Mouse (Mus musculus): ENCODE results near the gene Nprl2. TPM values are rescaled to one million over a fixed set of nuclear protein-coding genes. Genes with fewer than 3 reads are reported as not detected.

Gene Nprl2
- polyA plus RNA-seq, 1 experiment, result 64.1 TPM

- Histone ChIP-seq H3K4me1 (ENCODE audit: control insufficient read depth, insufficient read depth, low read length) (peaks cover 32% of the 10 kb centered on the region), H3K27ac (ENCODE audit: insufficient read depth, low read length) (no peak overlapping the region), H3K4me3 (replicated peaks; ENCODE audit: insufficient read depth, low read depth, low read length) (no peak overlapping the region), H3K27me3 (ENCODE audit: control insufficient read depth, insufficient read depth, low read length) (no peaks in the 10 kb centered on the region)
- WGBS, result 56% methylated on average over 19 of the region's 19 CpGs
- peak; percentile 45 to 50 for DNase-seq
- no peak for TF ChIP-seq CTCF (IDR thresholded peaks at IDR 0.05; ENCODE audit: borderline replicate concordance, insufficient read depth, low read depth, low read length)
- TF ChIP-seq POLR2A (IDR thresholded peaks at IDR 0.05; ENCODE audit: borderline replicate concordance, insufficient read depth, low read length), result no peak
Measured at GRCm38 (mm10) chr9:107504662-107505537, 37.1 kb upstream of the Nprl2 start.

- Histone ChIP-seq H3K27ac (ENCODE audit: insufficient read depth, low read length) (no peak overlapping the region), H3K4me1 (ENCODE audit: control insufficient read depth, insufficient read depth, low read length) (peaks cover 12% of the 10 kb centered on the region; the same call in 1 of the 2 replicates)
Measured at GRCm38 (mm10) chr9:107508266-107508665, 33.8 kb upstream of the Nprl2 start.

GRCm38 (mm10) chr9:107510384-107511100 is 31.5 kb upstream of the Nprl2 start:
- DNase-seq, result no peak
- Histone ChIP-seq H3K27ac (ENCODE audit: insufficient read depth, low read length) (no peak overlapping the region), H3K4me3 (replicated peaks; ENCODE audit: insufficient read depth, low read depth, low read length) (no peak overlapping the region), H3K27me3 (ENCODE audit: control insufficient read depth, insufficient read depth, low read length) (no peaks in the 10 kb centered on the region), H3K4me1 (ENCODE audit: control insufficient read depth, insufficient read depth, low read length) (peaks cover under 1% of the 10 kb centered on the region; the same call in 1 of the 2 replicates)
- WGBS, result 76% methylated on average over 14 of the region's 14 CpGs
- TF ChIP-seq CTCF (IDR thresholded peaks at IDR 0.05; ENCODE audit: borderline replicate concordance, insufficient read depth, low read depth, low read length) (no peak), POLR2A (IDR thresholded peaks at IDR 0.05; ENCODE audit: borderline replicate concordance, insufficient read depth, low read length) (no peak)

More at GRCm38 (mm10) chr9:107508266-107508665, 33.8 kb upstream of the Nprl2 start:
- 75% methylated on average over 10 of the region's 10 CpGs for WGBS
- DNase-seq, result no peak
- H3K27me3 ChIP-seq (ENCODE audit: control insufficient read depth, insufficient read depth, low read length), result no peaks in the 10 kb centered on the region
- no peak overlapping the region for H3K4me3 ChIP-seq (replicated peaks; ENCODE audit: insufficient read depth, low read depth, low read length)
- TF ChIP-seq CTCF (IDR thresholded peaks at IDR 0.05; ENCODE audit: borderline replicate concordance, insufficient read depth, low read depth, low read length) (no peak), POLR2A (IDR thresholded peaks at IDR 0.05; ENCODE audit: borderline replicate concordance, insufficient read depth, low read length) (no peak)

- Histone ChIP-seq H3K4me1 (ENCODE audit: control insufficient read depth, insufficient read depth, low read length) (no peaks in the 10 kb centered on the region), H3K4me3 (replicated peaks; ENCODE audit: insufficient read depth, low read depth, low read length) (no peak overlapping the region), H3K27me3 (ENCODE audit: control insufficient read depth, insufficient read depth, low read length) (no peaks in the 10 kb centered on the region), H3K27ac (ENCODE audit: insufficient read depth, low read length) (no peak overlapping the region)
- TF ChIP-seq POLR2A (IDR thresholded peaks at IDR 0.05; ENCODE audit: borderline replicate concordance, insufficient read depth, low read length) (no peak), CTCF (IDR thresholded peaks at IDR 0.05; ENCODE audit: borderline replicate concordance, insufficient read depth, low read depth, low read length) (no peak)
- no peak for DNase-seq
- WGBS, result 86% methylated on average over 8 of the region's 8 CpGs
Measured at GRCm38 (mm10) chr9:107511436-107511835, 30.6 kb upstream of the Nprl2 start.

GRCm38 (mm10) chr9:107512326-107512725 is 29.7 kb upstream of the Nprl2 start:
- no peak for DNase-seq
- WGBS, result 59% methylated on average over 16 of the region's 16 CpGs
- TF ChIP-seq CTCF (IDR thresholded peaks at IDR 0.05; ENCODE audit: borderline replicate concordance, insufficient read depth, low read depth, low read length) (no peak), POLR2A (IDR thresholded peaks at IDR 0.05; ENCODE audit: borderline replicate concordance, insufficient read depth, low read length) (no peak)
- Histone ChIP-seq H3K4me3 (replicated peaks; ENCODE audit: insufficient read depth, low read depth, low read length) (no peak overlapping the region), H3K27ac (ENCODE audit: insufficient read depth, low read length) (no peak overlapping the region), H3K27me3 (ENCODE audit: control insufficient read depth, insufficient read depth, low read length) (no peaks in the 10 kb centered on the region), H3K4me1 (ENCODE audit: control insufficient read depth, insufficient read depth, low read length) (no peaks in the 10 kb centered on the region)

- H3K27me3 ChIP-seq (ENCODE audit: control insufficient read depth, insufficient read depth, low read length), result no peaks in the 10 kb centered on the region
- 29% methylated on average over 14 of the region's 14 CpGs for WGBS
- H3K4me1 ChIP-seq (ENCODE audit: control insufficient read depth, insufficient read depth, low read length), result no peaks in the 10 kb centered on the region
- TF ChIP-seq POLR2A (IDR thresholded peaks at IDR 0.05; ENCODE audit: borderline replicate concordance, insufficient read depth, low read length) (no peak), CTCF (IDR thresholded peaks at IDR 0.05; ENCODE audit: borderline replicate concordance, insufficient read depth, low read depth, low read length) (peak; percentile 100)
- no peak overlapping the region for H3K4me3 ChIP-seq (replicated peaks; ENCODE audit: insufficient read depth, low read depth, low read length)
- peak; percentile 83 to 93 for DNase-seq
- no peak overlapping the region for H3K27ac ChIP-seq (ENCODE audit: insufficient read depth, low read length)
Measured at GRCm38 (mm10) chr9:107514303-107514955, 27.6 kb upstream of the Nprl2 start.

GRCm38 (mm10) chr9:107520331-107520730 is 21.7 kb upstream of the Nprl2 start:
- DNase-seq, result no peak
- Histone ChIP-seq H3K4me1 (ENCODE audit: control insufficient read depth, insufficient read depth, low read length) (no peaks in the 10 kb centered on the region), H3K27me3 (ENCODE audit: control insufficient read depth, insufficient read depth, low read length) (no peaks in the 10 kb centered on the region), H3K27ac (ENCODE audit: insufficient read depth, low read length) (no peak overlapping the region), H3K4me3 (replicated peaks; ENCODE audit: insufficient read depth, low read depth, low read length) (no peak overlapping the region)
- 45% methylated on average over 6 of the region's 6 CpGs for WGBS
- no peak for TF ChIP-seq POLR2A (IDR thresholded peaks at IDR 0.05; ENCODE audit: borderline replicate concordance, insufficient read depth, low read length)
- TF ChIP-seq CTCF (IDR thresholded peaks at IDR 0.05; ENCODE audit: borderline replicate concordance, insufficient read depth, low read depth, low read length), result no peak

Data from cerebellum, adult 2 months (tissue).